Mouse (Mus musculus): ENCODE measurements at regions not wholly inside any gene's neighbourhood (a gene's known extent, or its start where the extent isn't known, plus 50 kb on each side); places are given as distances from the start of the nearest gene placed in this dataset.

GRCm38 (mm10) chr11:31801575-31801974 is 70.4 kb upstream of the Cpeb4 start:
- no peak overlapping the region for H3K9ac ChIP-seq (ENCODE audit: low read length)

GRCm38 (mm10) chr11:31803319-31803891 is 68.6 kb upstream of the Cpeb4 start:
- Histone ChIP-seq H3K9me3 (replicated peaks; ENCODE audit: control insufficient read depth, low read length) (no peaks in the 10 kb centered on the region), H3K27me3 (replicated peaks; ENCODE audit: control insufficient read depth, insufficient read depth, low read length) (no peaks in the 10 kb centered on the region), H3K9ac (ENCODE audit: low read length) (no peak overlapping the region), H3K27ac (ENCODE audit: low read depth, low read length) (no peak overlapping the region), H3K36me3 (ENCODE audit: control insufficient read depth, insufficient read depth, low read length) (no peaks in the 10 kb centered on the region), H3K4me2 (ENCODE audit: low read length) (no peak overlapping the region), H3K4me3 (ENCODE audit: low read depth, low read length) (no peak overlapping the region), H3K4me1 (ENCODE audit: control insufficient read depth, insufficient read depth, low read length) (no peaks in the 10 kb centered on the region)
- DNase-seq (ENCODE audit: low spot score), result peak; percentile 28
- ATAC-seq, result no peak
- 42% methylated on average over 3 of the region's 3 CpGs for WGBS

More at GRCm38 (mm10) chr11:31801575-31801974, 70.4 kb upstream of the Cpeb4 start:
- H3K4me2 ChIP-seq (ENCODE audit: low read length), result no peak overlapping the region
- DNase-seq (ENCODE audit: low spot score), result no peak
- H3K27me3 ChIP-seq (replicated peaks; ENCODE audit: control insufficient read depth, insufficient read depth, low read length), result no peaks in the 10 kb centered on the region
- no peak overlapping the region for H3K27ac ChIP-seq (ENCODE audit: low read depth, low read length)
- H3K9me3 ChIP-seq (replicated peaks; ENCODE audit: control insufficient read depth, low read length), result no peaks in the 10 kb centered on the region
- H3K36me3 ChIP-seq (ENCODE audit: control insufficient read depth, insufficient read depth, low read length), result no peaks in the 10 kb centered on the region
- WGBS, result 78% methylated on average over 4 of the region's 4 CpGs
- no peak overlapping the region for H3K4me3 ChIP-seq (ENCODE audit: low read depth, low read length)
- no peaks in the 10 kb centered on the region for H3K4me1 ChIP-seq (ENCODE audit: control insufficient read depth, insufficient read depth, low read length)
- ATAC-seq, result no peak

- Histone ChIP-seq H3K4me3 (ENCODE audit: low read depth, low read length) (no peak overlapping the region), H3K9ac (ENCODE audit: low read length) (no peak overlapping the region), H3K4me2 (ENCODE audit: low read length) (no peak overlapping the region), H3K9me3 (replicated peaks; ENCODE audit: control insufficient read depth, low read length) (no peaks in the 10 kb centered on the region), H3K27ac (ENCODE audit: low read depth, low read length) (no peak overlapping the region), H3K4me1 (ENCODE audit: control insufficient read depth, insufficient read depth, low read length) (no peaks in the 10 kb centered on the region), H3K36me3 (ENCODE audit: control insufficient read depth, insufficient read depth, low read length) (no peaks in the 10 kb centered on the region), H3K27me3 (replicated peaks; ENCODE audit: control insufficient read depth, insufficient read depth, low read length) (no peaks in the 10 kb centered on the region)
- DNase-seq (ENCODE audit: low spot score) (no peak), ATAC-seq (no peak)
- WGBS, result 97% methylated on average over 6 of the region's 6 CpGs
Observed at GRCm38 (mm10) chr11:31804518-31804917, 67.5 kb upstream of the Cpeb4 start.

- DNase-seq (ENCODE audit: low spot score), result peak; percentile 18
- H3K4me1 ChIP-seq (ENCODE audit: control insufficient read depth, insufficient read depth, low read length), result no peaks in the 10 kb centered on the region
- H3K4me2 ChIP-seq (ENCODE audit: low read length), result no peak overlapping the region
- H3K36me3 ChIP-seq (ENCODE audit: control insufficient read depth, insufficient read depth, low read length), result no peaks in the 10 kb centered on the region
- no peak overlapping the region for H3K27ac ChIP-seq (ENCODE audit: low read depth, low read length)
- 81% methylated on average over 8 of the region's 8 CpGs for WGBS
- ATAC-seq, result peak; percentile 54; the same call in 1 of the 2 replicates
- no peaks in the 10 kb centered on the region for H3K9me3 ChIP-seq (replicated peaks; ENCODE audit: control insufficient read depth, low read length)
- H3K27me3 ChIP-seq (replicated peaks; ENCODE audit: control insufficient read depth, insufficient read depth, low read length), result no peaks in the 10 kb centered on the region
- no peak overlapping the region for H3K4me3 ChIP-seq (ENCODE audit: low read depth, low read length)
- no peak overlapping the region for H3K9ac ChIP-seq (ENCODE audit: low read length)
Observed at GRCm38 (mm10) chr11:31807461-31808215, 64.4 kb upstream of the Cpeb4 start.

GRCm38 (mm10) chr11:31808216-31808838 is 63.7 kb upstream of the Cpeb4 start:
- H3K27ac ChIP-seq (ENCODE audit: low read depth, low read length), result no peak overlapping the region
- no peaks in the 10 kb centered on the region for H3K9me3 ChIP-seq (replicated peaks; ENCODE audit: control insufficient read depth, low read length)
- no peak overlapping the region for H3K4me3 ChIP-seq (ENCODE audit: low read depth, low read length)
- no peak for DNase-seq (ENCODE audit: low spot score)
- H3K9ac ChIP-seq (ENCODE audit: low read length), result no peak overlapping the region
- H3K4me2 ChIP-seq (ENCODE audit: low read length), result no peak overlapping the region
- no peaks in the 10 kb centered on the region for H3K4me1 ChIP-seq (ENCODE audit: control insufficient read depth, insufficient read depth, low read length)
- 90% methylated on average over 5 of the region's 5 CpGs for WGBS
- H3K36me3 ChIP-seq (ENCODE audit: control insufficient read depth, insufficient read depth, low read length), result no peaks in the 10 kb centered on the region
- H3K27me3 ChIP-seq (replicated peaks; ENCODE audit: control insufficient read depth, insufficient read depth, low read length), result no peaks in the 10 kb centered on the region
- no peak for ATAC-seq

GRCm38 (mm10) chr11:31810011-31810786 is 61.8 kb upstream of the Cpeb4 start:
- no peaks in the 10 kb centered on the region for H3K4me1 ChIP-seq (ENCODE audit: control insufficient read depth, insufficient read depth, low read length)
- 74% methylated on average over 7 of the region's 7 CpGs for WGBS
- H3K9ac ChIP-seq (ENCODE audit: low read length), result no peak overlapping the region

GRCm38 (mm10) chr11:31812215-31812614 is 59.8 kb upstream of the Cpeb4 start:
- no peak for ATAC-seq

More at GRCm38 (mm10) chr11:31810011-31810786, 61.8 kb upstream of the Cpeb4 start:
- H3K9me3 ChIP-seq (replicated peaks; ENCODE audit: control insufficient read depth, low read length), result no peaks in the 10 kb centered on the region
- ATAC-seq, result no peak
- no peak overlapping the region for H3K4me2 ChIP-seq (ENCODE audit: low read length)
- no peak overlapping the region for H3K27ac ChIP-seq (ENCODE audit: low read depth, low read length)
- no peaks in the 10 kb centered on the region for H3K36me3 ChIP-seq (ENCODE audit: control insufficient read depth, insufficient read depth, low read length)
- H3K4me3 ChIP-seq (ENCODE audit: low read depth, low read length), result no peak overlapping the region
- no peaks in the 10 kb centered on the region for H3K27me3 ChIP-seq (replicated peaks; ENCODE audit: control insufficient read depth, insufficient read depth, low read length)
- no peak for DNase-seq (ENCODE audit: low spot score)

GRCm38 (mm10) chr11:31814616-31815015 is 57.4 kb upstream of the Cpeb4 start:
- DNase-seq (ENCODE audit: low spot score) (no peak), ATAC-seq (no peak)
- 89% methylated on average over 4 of the region's 4 CpGs for WGBS

More at GRCm38 (mm10) chr11:31812215-31812614, 59.8 kb upstream of the Cpeb4 start:
- no peak overlapping the region for H3K4me3 ChIP-seq (ENCODE audit: low read depth, low read length)
- H3K4me1 ChIP-seq (ENCODE audit: control insufficient read depth, insufficient read depth, low read length), result no peaks in the 10 kb centered on the region
- H3K27ac ChIP-seq (ENCODE audit: low read depth, low read length), result no peak overlapping the region
- no peak overlapping the region for H3K4me2 ChIP-seq (ENCODE audit: low read length)
- H3K9ac ChIP-seq (ENCODE audit: low read length), result no peak overlapping the region
- H3K9me3 ChIP-seq (replicated peaks; ENCODE audit: control insufficient read depth, low read length), result no peaks in the 10 kb centered on the region
- no peak for DNase-seq (ENCODE audit: low spot score)
- no peaks in the 10 kb centered on the region for H3K27me3 ChIP-seq (replicated peaks; ENCODE audit: control insufficient read depth, insufficient read depth, low read length)
- H3K36me3 ChIP-seq (ENCODE audit: control insufficient read depth, insufficient read depth, low read length), result no peaks in the 10 kb centered on the region
- 91% methylated on average over 9 of the region's 9 CpGs for WGBS

More at GRCm38 (mm10) chr11:31814616-31815015, 57.4 kb upstream of the Cpeb4 start:
- no peak overlapping the region for H3K9ac ChIP-seq (ENCODE audit: low read length)
- no peaks in the 10 kb centered on the region for H3K9me3 ChIP-seq (replicated peaks; ENCODE audit: control insufficient read depth, low read length)
- no peak overlapping the region for H3K4me3 ChIP-seq (ENCODE audit: low read depth, low read length)
- no peaks in the 10 kb centered on the region for H3K27me3 ChIP-seq (replicated peaks; ENCODE audit: control insufficient read depth, insufficient read depth, low read length)
- H3K27ac ChIP-seq (ENCODE audit: low read depth, low read length), result no peak overlapping the region
- no peak overlapping the region for H3K4me2 ChIP-seq (ENCODE audit: low read length)
- H3K4me1 ChIP-seq (ENCODE audit: control insufficient read depth, insufficient read depth, low read length), result no peaks in the 10 kb centered on the region
- no peaks in the 10 kb centered on the region for H3K36me3 ChIP-seq (ENCODE audit: control insufficient read depth, insufficient read depth, low read length)
